Mouse (Mus musculus): ENCODE data around the gene Gm28230.

GRCm38 (mm10) chr2:74700546-74701112 lies 25.9 kb upstream of the Gm28230 start:
- TF ChIP-seq POLR2A (IDR thresholded peaks at IDR 0.05; ENCODE audit: low read depth, low read length), result no peak
- TF ChIP-seq CTCF (IDR thresholded peaks at IDR 0.05; ENCODE audit: extremely low read depth, insufficient read length, insufficient replicate concordance, low read depth, low read length), result no peak; the same call in 1 of the 2 replicates
